Mouse (Mus musculus): Measurements from ENCODE around the gene Rsu1. TPM values are rescaled to one million over a fixed set of nuclear protein-coding genes. Genes with fewer than 3 reads are reported as not detected.

Rsu1 gene
- polyA plus RNA-seq, 1 experiment from 2014 or later: 125 TPM

Other genes starting within 250 kb of the Rsu1 start
- 0.06 and 0.19 TPM in 2 replicates for gene Cubn, start 220.4 kb upstream of the Rsu1 start, polyA plus RNA-seq (2015; fragmentation: Nextera tagmentation; extraction: Ambion mirVana)

Measured in limb, embryonic 13.5 days (tissue).